Mouse (Mus musculus) neural tube, embryonic 13.5 days (tissue): ENCODE measurements around the gene Il1rl1. TPM values are rescaled to one million over a fixed set of nuclear protein-coding genes. Genes with fewer than 3 reads are reported as not detected.

ENCODE experiments used
- ATAC-seq: fragments of 200-750 bp; cut with Nextera tagmentation; 2 replicates; pipeline ENCODE4 v1.8.0; 2017; ENCODE audit warnings: low read depth, mild to moderate bottlenecking, moderate TSS enrichment, moderate library complexity
- H3K27ac ChIP-seq: fragments of 300-500 bp; sonication (generic); replicated peaks from 2 replicates; pipeline ENCODE4 v1.5.1; 2015; ENCODE audit warnings: moderate library complexity, mild to moderate bottlenecking, inconsistent platforms
- H3K27me3 ChIP-seq: fragments of 300-500 bp; sonication (generic); 2 replicates; pipeline ENCODE4 v1.6.1; 2015; ENCODE audit warnings: mild to moderate bottlenecking, inconsistent platforms
- H3K36me3 ChIP-seq: fragments of 300-500 bp; sonication (generic); 2 replicates; pipeline ENCODE4 v1.6.1; 2015; ENCODE audit warnings: mild to moderate bottlenecking, inconsistent platforms
- H3K4me1 ChIP-seq: fragments of 300-500 bp; sonication (generic); replicated peaks from 2 replicates; pipeline ENCODE4 v1.6.1; 2015; ENCODE audit warnings: inconsistent platforms
- H3K4me2 ChIP-seq: fragments of 300-500 bp; sonication (generic); 2 replicates; pipeline ENCODE4 v1.6.1; 2015; ENCODE audit warnings: inconsistent platforms, mild to moderate bottlenecking, moderate library complexity
- H3K4me3 ChIP-seq: fragments of 300-500 bp; sonication (generic); 2 replicates; pipeline ENCODE4 v1.5.1; 2015; ENCODE audit warnings: mild to moderate bottlenecking, inconsistent platforms
- H3K9ac ChIP-seq: fragments of 300-500 bp; sonication (generic); 2 replicates; pipeline ENCODE4 v1.6.1; 2015; ENCODE audit warnings: moderate library complexity, mild to moderate bottlenecking, inconsistent platforms
- H3K9me3 ChIP-seq: fragments of 300-500 bp; sonication (generic); 2 replicates; pipeline ENCODE4 v1.6.1; 2016; ENCODE audit warnings: inconsistent platforms
- WGBS: fragments of 180-500 bp; shearing (Covaris S2); methylation state at CpG from one replicate; pipeline ENCODE4 v1.1.7; 2015; 5-methylcytosine and 5-hydroxymethylcytosine counted together
- polyA plus RNA-seq: library from polyadenylated mRNA; unstranded; fragments of >200 nt; fragmentation: Nextera tagmentation; extraction: Ambion mirVana; gene quantifications from 2 replicates; pipeline ENCODE4 v1.2.1, GENCODE M21; 2015

Gene Il1rl1
- polyA plus RNA-seq, 1 experiment from 2014 or later, result not detected

DNA sequence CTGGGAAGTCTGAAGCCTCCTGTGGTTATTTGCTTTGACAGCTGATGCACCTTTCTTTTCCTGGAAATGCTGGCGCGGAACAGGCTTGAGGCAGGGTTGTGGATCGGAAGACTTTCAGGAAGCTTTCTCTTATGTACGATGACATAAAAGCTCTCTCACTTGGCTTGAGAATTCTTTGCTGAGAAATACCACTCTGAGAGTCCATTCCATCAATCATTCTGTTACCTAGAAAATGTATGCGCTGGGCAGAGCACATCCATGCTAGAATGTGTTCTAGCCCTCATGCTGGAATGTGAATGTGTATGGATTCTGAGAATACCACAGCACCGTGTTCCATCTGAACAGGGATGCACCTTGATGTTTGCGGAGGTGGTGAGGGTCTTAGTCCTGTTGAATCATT, 15.1 kb upstream of the Il1rl1 start:
- WGBS, result 82% methylated on average over 7 of the region's 7 CpGs
- H3K36me3 ChIP-seq, result no peaks in the 10 kb centered on the region
- H3K4me3 ChIP-seq, result no peak overlapping the region
- ATAC-seq, result no peak
- H3K27ac ChIP-seq, result no peak overlapping the region
- no peaks in the 10 kb centered on the region for H3K4me1 ChIP-seq
- no peaks in the 10 kb centered on the region for H3K27me3 ChIP-seq
- H3K9me3 ChIP-seq, result no peaks in the 10 kb centered on the region
- H3K4me2 ChIP-seq, result no peak overlapping the region
- no peak overlapping the region for H3K9ac ChIP-seq

DNA sequence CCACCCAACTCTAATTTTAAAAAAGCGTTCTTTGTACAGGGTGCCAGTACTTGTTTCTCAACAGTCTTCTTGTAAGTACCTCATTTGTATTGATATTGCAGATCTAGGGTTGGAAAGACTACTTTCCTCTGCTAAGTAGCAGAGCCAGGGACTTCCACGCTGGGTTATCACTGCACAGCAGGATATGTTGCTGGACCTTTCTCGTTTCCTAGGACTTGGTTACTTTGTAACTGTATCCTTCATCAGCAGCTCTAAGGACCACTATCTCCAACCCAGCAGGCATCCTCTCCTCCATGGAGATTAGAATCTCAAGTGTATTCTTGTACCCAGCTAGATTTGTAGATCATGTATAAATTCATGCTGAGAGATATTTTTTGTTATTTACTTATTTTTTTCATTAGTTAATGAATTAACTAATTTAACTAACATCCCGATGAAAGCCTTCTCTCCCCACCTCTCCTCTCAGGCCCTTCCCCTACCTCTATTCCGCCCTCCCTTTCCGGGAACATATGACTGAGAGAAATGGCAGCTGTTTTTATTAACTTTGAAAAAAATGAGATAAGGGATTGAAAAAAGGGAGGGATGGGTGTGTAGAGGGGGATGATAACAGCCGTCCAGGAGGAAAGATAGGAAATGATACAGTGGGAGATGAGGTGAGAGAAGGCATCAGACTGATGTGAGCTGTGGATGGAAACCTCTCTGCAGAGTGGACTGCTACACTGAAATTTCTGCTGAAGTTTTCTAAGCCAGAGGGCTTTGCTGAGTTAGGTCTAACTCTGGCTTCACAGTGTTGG, 14.3 kb upstream of the Il1rl1 start:
- Histone ChIP-seq H3K4me3 (no peak overlapping the region), H3K9me3 (no peaks in the 10 kb centered on the region), H3K27me3 (no peaks in the 10 kb centered on the region), H3K36me3 (no peaks in the 10 kb centered on the region), H3K27ac (no peak overlapping the region), H3K9ac (no peak overlapping the region), H3K4me1 (no peaks in the 10 kb centered on the region), H3K4me2 (no peak overlapping the region)
- 74% methylated on average over 7 of the region's 7 CpGs for WGBS
- ATAC-seq, result no peak

DNA sequence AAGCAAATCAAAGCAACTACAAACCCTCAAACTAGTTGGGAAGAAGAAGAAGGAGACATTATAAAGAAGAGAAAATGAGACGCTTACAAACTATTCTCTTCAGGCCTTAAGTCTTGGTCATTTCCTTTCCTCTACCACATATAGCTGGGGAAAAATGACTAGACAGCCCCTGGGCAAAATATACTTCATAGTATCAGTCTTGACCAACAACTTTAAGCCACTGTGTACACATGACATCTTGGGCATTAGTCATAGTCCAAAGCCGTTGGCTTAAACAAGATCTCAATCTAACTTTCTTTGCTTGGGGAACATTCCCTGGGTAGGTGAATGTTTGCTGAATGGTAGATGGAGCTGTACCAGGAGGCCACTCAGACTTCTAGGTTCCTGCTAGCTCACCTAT, 12.3 kb upstream of the Il1rl1 start:
- Histone ChIP-seq H3K27ac (no peak overlapping the region), H3K36me3 (no peaks in the 10 kb centered on the region), H3K4me1 (no peaks in the 10 kb centered on the region), H3K4me3 (no peak overlapping the region), H3K27me3 (no peaks in the 10 kb centered on the region), H3K4me2 (no peak overlapping the region), H3K9ac (no peak overlapping the region), H3K9me3 (no peaks in the 10 kb centered on the region)
- ATAC-seq, result no peak
- 96% methylated on average over 2 of the region's 2 CpGs for WGBS

DNA sequence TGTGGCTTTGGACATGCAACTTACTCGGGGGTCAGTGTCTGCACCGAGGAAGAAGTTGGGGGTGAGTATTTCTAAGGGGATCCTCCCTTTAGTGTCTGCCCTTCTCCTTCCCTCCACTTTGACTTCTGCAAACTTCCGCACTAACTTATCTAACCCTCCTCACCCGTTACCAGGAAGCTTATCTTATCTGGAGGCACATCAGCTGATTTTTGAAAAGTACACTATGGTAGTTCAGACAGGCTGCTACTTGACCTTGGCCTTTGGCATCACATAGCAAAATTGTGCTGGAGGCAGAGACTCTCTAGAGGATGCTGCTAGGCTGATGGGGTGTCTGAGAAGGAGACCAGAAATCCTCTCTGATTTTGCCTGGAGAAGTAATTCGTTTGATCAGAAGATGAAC, 10.9 kb upstream of the Il1rl1 start:
- WGBS, result 80% methylated on average over 5 of the region's 5 CpGs
- ATAC-seq, result no peak

DNA sequence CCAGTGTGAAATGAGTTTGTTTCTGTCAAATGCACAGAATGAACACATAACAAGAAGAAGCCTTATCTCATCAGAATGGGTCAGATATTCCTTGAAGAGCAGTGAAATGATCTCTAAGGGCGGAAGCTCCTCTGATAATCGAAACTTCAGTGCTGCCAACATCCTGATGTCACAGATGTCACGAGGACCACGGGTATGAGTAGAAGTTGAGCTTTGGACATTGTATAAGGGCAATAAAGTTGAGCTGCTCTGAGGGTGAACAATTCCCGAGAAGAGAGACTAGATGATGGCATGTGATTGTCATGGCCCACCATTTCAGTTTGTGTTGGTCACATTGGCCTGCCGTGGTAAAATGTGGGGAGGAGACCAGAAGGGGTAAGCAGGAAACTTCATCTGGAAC, 5.5 kb upstream of the Il1rl1 start:
- WGBS, result 88% methylated on average over 6 of the region's 6 CpGs
- Histone ChIP-seq H3K4me2 (no peak overlapping the region), H3K9ac (no peak overlapping the region), H3K27ac (no peak overlapping the region), H3K9me3 (no peaks in the 10 kb centered on the region), H3K4me3 (no peak overlapping the region), H3K27me3 (no peaks in the 10 kb centered on the region), H3K4me1 (no peaks in the 10 kb centered on the region), H3K36me3 (no peaks in the 10 kb centered on the region)
- ATAC-seq, result no peak

More for the DNA sequence above, 10.9 kb upstream of the Il1rl1 start:
- Histone ChIP-seq H3K27ac (no peak overlapping the region), H3K36me3 (no peaks in the 10 kb centered on the region), H3K9me3 (no peaks in the 10 kb centered on the region), H3K4me3 (no peak overlapping the region), H3K9ac (no peak overlapping the region), H3K4me1 (no peaks in the 10 kb centered on the region), H3K27me3 (no peaks in the 10 kb centered on the region), H3K4me2 (no peak overlapping the region)

DNA sequence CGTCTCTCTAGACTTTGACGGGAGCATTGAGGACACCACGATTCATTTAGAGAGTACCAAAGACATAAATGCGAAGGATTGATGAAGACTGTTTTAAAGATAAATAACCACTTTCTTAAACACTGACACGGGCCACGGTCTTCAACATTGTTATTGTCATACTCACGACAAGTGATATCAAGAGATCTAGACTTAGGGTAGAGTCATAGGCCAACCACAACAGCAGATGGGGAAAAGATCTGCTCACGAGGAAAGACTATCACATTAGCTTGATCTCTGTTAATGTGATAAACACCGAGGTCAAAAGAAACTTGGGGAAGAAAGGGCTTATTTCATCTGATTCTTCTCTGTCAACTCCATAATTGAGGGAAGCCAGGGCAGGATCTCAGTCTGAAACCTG, 2.1 kb upstream of the Il1rl1 start:
- Histone ChIP-seq H3K4me2 (no peak overlapping the region), H3K9ac (no peak overlapping the region), H3K4me1 (no peaks in the 10 kb centered on the region), H3K27me3 (no peaks in the 10 kb centered on the region), H3K4me3 (no peak overlapping the region), H3K36me3 (no peaks in the 10 kb centered on the region), H3K27ac (no peak overlapping the region), H3K9me3 (no peaks in the 10 kb centered on the region)
- WGBS, result 90% methylated on average over 9 of the region's 9 CpGs
- no peak for ATAC-seq

DNA sequence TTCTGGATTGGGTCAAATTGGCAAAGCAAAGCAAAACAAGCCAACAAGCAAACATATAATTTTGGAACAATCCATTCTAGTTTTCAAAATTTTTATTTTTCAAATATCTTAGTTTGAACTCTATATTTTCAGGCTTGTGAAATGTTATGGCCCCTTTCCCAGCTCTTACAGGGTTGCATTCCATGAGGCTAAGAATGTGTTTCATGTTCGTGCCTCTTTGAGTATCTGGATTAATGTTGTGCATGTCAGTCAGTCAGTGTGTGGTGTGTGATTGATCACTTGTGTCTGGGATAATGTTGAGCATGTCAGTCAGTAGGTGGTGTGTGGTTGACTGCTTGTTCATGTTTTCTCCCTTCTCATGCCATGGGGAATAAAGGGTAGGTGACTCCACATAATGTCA, 1.5 kb upstream of the Il1rl1 start:
- ATAC-seq, result no peak
- Histone ChIP-seq H3K4me3 (no peak overlapping the region), H3K4me1 (no peaks in the 10 kb centered on the region), H3K9ac (no peak overlapping the region), H3K36me3 (no peaks in the 10 kb centered on the region), H3K27ac (no peak overlapping the region), H3K27me3 (no peaks in the 10 kb centered on the region), H3K4me2 (no peak overlapping the region), H3K9me3 (no peaks in the 10 kb centered on the region)
- 85% methylated on average over 1 of the region's 1 CpGs for WGBS

DNA sequence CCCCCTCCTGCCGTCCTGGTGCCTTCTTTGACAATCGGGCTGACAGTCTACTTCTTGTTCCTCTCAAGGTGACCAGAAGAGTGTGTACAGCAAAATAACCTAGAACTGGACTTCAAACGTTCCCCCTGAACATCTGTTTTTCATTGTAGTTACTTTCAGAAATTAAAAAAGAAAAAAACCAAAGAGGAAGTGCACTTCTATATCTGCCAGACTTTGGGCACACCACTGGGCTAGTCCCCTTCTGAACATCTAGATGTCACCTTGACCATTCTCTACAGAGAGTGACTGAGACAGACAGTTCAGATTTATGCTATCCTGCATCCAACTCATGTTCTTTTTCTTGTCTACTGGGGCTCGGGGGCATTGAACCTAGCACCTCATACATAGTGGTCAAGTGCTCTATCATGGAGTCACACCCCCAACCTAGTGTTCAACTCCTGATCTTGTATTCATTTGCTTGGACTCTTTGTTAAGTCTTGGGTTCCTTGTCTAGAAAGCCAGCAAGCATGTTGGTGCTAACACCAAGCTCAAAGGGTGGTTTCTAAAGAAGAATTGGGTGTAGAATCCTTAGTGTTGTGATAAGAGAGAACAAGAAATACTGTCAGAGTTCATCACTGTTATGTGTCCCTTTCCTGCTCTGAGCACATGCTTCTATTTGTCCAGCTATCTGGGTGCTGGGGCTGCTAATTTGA, 919 bp downstream of the Il1rl1 start:
- Histone ChIP-seq H3K36me3 (no peaks in the 10 kb centered on the region), H3K9ac (no peak overlapping the region), H3K4me2 (no peak overlapping the region), H3K27ac (no peak overlapping the region), H3K27me3 (no peaks in the 10 kb centered on the region), H3K4me1 (no peaks in the 10 kb centered on the region), H3K9me3 (no peaks in the 10 kb centered on the region), H3K4me3 (no peak overlapping the region)
- ATAC-seq, result no peak
- 79% methylated on average over 4 of the region's 4 CpGs for WGBS

DNA sequence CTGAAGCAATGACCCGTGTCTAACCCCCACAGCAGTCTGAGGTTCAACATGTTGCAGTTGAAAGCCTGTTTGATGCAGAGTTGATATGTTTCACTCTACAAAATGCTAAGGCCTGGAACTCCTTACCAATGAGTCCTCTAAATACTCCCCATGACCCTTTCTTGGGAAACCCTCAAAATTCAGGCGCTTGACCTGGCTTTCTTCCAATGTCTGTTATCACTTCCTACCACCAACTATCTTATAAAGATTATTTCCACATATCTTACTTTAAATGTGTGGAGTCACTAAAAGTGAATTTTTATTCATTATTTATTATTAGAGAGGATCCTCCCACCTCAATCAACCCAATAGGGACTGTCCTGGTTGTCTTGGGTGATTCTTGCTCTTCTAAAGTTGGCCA, 2.8 kb downstream of the Il1rl1 start:
- no peak for ATAC-seq
- no peak overlapping the region for H3K27ac ChIP-seq
- no peaks in the 10 kb centered on the region for H3K36me3 ChIP-seq

DNA sequence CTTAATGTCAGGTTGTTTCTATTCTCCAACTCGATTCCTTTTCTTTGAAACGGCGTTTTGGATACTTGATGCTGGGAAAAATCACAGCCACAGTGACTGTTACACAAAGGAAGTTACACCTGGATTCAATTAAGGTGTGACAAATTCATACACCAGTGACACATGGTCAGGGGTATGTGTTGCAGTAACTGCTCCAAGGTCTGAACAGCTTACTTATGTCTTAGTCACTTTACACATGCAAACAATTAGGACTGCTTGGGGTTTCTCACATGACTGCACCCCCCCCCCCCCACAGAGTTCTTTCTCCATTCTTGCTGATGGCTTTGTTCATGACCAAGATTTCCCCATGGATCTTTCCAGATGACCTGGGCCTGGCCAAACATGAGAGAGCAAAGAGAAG, 6.6 kb downstream of the Il1rl1 start:
- 86% methylated on average over 3 of the region's 3 CpGs for WGBS
- H3K9me3 ChIP-seq, result no peaks in the 10 kb centered on the region

More for the DNA sequence above, 2.8 kb downstream of the Il1rl1 start:
- 86% methylated on average over 2 of the region's 2 CpGs for WGBS
- no peaks in the 10 kb centered on the region for H3K4me1 ChIP-seq
- H3K4me3 ChIP-seq, result no peak overlapping the region
- no peak overlapping the region for H3K9ac ChIP-seq
- no peaks in the 10 kb centered on the region for H3K27me3 ChIP-seq
- H3K9me3 ChIP-seq, result no peaks in the 10 kb centered on the region
- H3K4me2 ChIP-seq, result no peak overlapping the region

DNA sequence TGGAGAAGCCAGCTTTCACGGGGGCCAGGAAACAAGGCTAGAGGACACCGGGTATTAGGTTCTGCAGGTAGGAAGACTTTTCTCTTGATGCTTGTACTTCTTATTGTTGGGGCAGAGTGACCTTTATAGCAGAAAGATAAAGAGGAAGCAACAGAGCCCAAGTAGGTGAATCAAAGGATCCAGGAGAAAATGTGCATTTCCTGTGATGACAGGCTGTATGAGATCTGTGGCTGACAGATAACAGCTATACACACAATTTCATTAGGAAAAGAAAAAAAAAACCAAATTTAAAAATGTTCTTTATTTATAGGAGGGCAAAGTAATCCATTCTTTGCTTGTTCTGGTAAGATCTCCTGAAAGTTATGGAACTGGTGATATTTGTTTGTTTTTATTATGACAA, 8.0 kb downstream of the Il1rl1 start:
- no peaks in the 10 kb centered on the region for H3K4me1 ChIP-seq
- no peak overlapping the region for H3K9ac ChIP-seq
- no peak overlapping the region for H3K4me3 ChIP-seq
- no peak overlapping the region for H3K4me2 ChIP-seq
- H3K27ac ChIP-seq, result no peak overlapping the region
- no peaks in the 10 kb centered on the region for H3K9me3 ChIP-seq
- H3K27me3 ChIP-seq, result no peaks in the 10 kb centered on the region
- H3K36me3 ChIP-seq, result no peaks in the 10 kb centered on the region
- WGBS, result 93% methylated on average over 2 of the region's 2 CpGs
- no peak for ATAC-seq

More for the DNA sequence above, 6.6 kb downstream of the Il1rl1 start:
- no peaks in the 10 kb centered on the region for H3K36me3 ChIP-seq
- no peak overlapping the region for H3K4me3 ChIP-seq
- ATAC-seq, result no peak
- no peaks in the 10 kb centered on the region for H3K27me3 ChIP-seq
- H3K4me1 ChIP-seq, result no peaks in the 10 kb centered on the region
- no peak overlapping the region for H3K9ac ChIP-seq
- H3K4me2 ChIP-seq, result no peak overlapping the region
- no peak overlapping the region for H3K27ac ChIP-seq

DNA sequence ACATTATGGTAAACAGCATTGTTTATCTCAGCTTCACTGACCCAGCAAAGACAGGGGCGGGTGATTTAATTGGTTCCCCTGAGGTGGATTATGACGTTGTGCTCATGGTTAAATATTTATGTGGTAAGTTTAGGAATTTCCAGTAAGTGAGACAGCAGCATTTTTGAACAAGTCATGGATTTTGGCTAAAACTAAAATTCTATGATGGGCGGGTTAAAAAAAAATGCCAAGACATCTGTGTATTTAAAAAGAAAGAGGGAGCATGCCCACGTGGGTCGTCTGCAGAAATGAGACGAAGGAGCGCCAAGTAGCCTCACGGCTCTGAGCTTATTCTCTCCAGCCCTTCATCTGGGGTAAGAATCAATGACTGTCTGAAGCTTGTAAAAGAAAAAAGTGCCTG, 10.1 kb downstream of the Il1rl1 start:
- H3K4me3 ChIP-seq, result no peak overlapping the region
- no peaks in the 10 kb centered on the region for H3K4me1 ChIP-seq
- no peak overlapping the region for H3K4me2 ChIP-seq
- WGBS, result 80% methylated on average over 8 of the region's 8 CpGs
- no peak for ATAC-seq
- no peaks in the 10 kb centered on the region for H3K9me3 ChIP-seq
- no peaks in the 10 kb centered on the region for H3K36me3 ChIP-seq
- no peak overlapping the region for H3K27ac ChIP-seq
- no peak overlapping the region for H3K9ac ChIP-seq
- H3K27me3 ChIP-seq, result no peaks in the 10 kb centered on the region

DNA sequence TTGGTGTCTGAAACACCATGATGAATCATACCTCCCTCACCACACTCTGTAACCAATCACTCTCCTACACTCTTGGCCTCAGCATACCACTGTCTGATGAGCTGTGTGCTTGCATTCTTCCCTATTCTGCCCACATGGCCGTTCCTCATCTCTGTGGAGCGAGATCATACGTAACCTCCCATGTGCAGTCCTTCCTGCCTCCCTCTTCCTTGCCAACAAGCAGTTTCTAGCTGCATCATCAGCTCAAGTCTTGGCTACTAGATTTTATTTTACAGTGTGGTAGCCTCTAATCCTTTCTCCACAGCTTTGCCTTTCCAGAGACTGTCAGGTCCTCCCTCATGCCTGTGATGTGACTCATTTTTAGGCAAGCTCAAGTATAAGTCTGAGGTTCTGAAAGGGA, 15.4 kb downstream of the Il1rl1 start:
- Histone ChIP-seq H3K9ac (no peak overlapping the region), H3K4me1 (no peaks in the 10 kb centered on the region), H3K36me3 (no peaks in the 10 kb centered on the region), H3K27me3 (no peaks in the 10 kb centered on the region), H3K4me2 (no peak overlapping the region), H3K9me3 (no peaks in the 10 kb centered on the region), H3K4me3 (no peak overlapping the region), H3K27ac (no peak overlapping the region)
- 92% methylated on average over 3 of the region's 3 CpGs for WGBS
- ATAC-seq, result no peak
